Mouse (Mus musculus): ENCODE measurements around the gene Olfr373. TPM values are rescaled to one million over a fixed set of nuclear protein-coding genes. Genes with fewer than 3 reads are reported as not detected.
"Not testable (repeated sequence)": the region's sequence is repeated elsewhere in the genome, so short reads cannot be mapped to it uniquely, and the experiment has no call there.

Olfr373 gene
- total RNA-seq (2021): not detected
- long read RNA-seq, experiment 1: 0 reads
- long read RNA-seq, experiment 2: 0 reads

DNA sequence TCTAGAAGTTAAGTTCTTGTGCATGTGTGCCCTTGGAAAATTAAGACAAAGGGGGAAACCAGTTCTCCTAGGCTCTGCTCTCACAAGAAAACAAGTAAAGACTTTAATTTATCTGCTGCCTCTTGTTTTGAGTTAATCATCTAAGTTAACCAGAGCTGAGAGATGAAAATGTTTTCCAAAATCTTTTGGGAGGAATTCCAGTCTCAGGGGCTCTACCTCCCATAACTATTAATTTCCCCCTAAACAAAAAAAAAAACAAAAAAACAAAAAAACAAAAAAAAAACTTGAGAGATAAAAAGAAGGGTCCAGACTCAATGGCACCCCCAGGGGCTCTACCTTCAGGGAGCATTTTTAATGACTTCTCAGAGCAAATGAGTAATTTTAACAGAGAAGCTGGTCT lies at the start of gene Olfr373:
Gene Olfr373 (plus strand): TSS at position 301 of the 400 bp plus-strand sequence.
- intact Hi-C loops (cut with DNase I; ENCODE audit: low total_unique reads); DNase-seq: not testable (repeated sequence)

DNA sequence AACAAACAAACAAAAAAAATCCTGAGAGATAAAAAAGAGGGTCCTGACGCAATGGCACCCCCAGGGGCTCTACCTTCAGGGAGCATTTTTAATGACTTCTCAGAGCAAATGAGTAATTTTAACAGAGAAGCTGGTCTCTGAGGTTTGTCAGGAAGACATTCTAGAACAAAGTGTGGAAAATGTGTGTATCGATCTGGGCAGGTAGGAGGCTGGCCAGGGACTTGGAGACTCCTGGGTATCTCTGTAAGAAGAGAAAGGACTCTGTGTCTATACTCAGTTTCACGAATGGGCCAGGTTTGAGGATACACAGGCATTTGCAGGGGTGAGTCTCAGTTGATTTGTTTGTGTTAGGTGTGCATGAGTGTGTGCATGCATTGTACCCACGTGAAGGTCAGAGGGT lies 42.1 kb upstream of the Olfr373 start, which contains the start of gene Olfr372:
Gene Olfr372 (plus strand): TSS at position 301 of the 400 bp plus-strand sequence.
- intact Hi-C loops (cut with DNase I; ENCODE audit: low total_unique reads); DNase-seq: not testable (repeated sequence)

DNA sequence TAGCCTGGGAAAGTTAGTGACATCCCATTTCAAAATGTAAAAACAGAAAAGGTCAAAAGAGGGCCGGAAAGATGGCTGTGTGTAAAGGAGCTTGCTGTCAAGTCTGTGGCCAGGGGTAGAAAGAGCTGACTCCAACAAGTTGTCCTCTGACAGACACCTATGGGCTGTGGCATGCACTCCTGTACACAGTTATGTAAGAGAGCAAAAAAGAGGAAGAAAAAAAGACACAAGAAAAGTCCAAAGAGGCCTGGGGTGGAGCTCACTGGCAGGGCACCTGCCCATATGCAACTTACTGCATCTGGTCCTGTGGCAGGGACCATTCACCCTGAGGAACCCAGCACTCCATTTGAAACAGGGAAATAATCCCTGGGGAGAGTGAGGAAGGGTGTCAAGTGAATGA lies 40.5 kb upstream of the Olfr373 start:
- intact Hi-C loops (cut with DNase I; ENCODE audit: low total_unique reads): no loop called here
- no peak for DNase-seq

DNA sequence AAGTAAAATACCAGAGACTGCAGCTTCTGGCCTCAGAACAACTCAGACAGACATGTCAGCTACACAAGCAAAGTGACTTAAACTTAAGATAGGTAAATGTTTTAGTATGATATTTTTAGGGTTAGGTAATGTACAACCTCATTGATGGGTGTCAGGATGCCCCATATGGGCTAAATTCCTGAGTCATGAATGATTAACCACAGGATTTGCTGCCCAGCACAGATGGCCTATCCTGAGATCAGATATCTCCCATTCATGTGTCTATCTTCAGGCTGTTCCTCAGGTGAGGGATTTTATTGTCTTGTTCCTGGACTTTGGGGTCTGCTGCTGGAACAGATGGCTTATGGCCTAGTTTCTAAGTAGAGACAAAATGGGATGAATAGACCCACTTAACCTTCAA lies 28.3 kb upstream of the Olfr373 start:
- intact Hi-C loops (cut with DNase I; ENCODE audit: low total_unique reads); DNase-seq: not testable (repeated sequence)

DNA sequence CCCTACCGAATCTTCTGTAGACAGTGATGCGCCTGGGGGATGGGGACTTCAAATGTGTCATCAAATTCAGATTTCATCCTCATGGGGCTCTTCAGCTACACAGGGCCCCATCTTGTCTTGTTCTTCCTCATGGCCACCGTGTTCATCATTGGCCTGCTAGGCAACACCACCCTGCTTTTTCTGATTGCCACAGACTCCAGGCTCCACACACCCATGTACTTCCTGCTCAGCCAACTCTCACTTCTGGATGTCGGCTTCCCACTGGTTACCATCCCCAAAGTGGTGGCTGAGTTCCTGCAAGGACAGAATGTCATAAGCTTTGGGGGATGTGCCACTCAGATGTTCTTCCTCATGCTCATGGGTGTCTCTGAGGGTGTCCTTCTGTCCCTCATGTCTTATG lies 25.3 kb upstream of the Olfr373 start:
- intact Hi-C loops (cut with DNase I; ENCODE audit: low total_unique reads); DNase-seq: not testable (repeated sequence)

DNA sequence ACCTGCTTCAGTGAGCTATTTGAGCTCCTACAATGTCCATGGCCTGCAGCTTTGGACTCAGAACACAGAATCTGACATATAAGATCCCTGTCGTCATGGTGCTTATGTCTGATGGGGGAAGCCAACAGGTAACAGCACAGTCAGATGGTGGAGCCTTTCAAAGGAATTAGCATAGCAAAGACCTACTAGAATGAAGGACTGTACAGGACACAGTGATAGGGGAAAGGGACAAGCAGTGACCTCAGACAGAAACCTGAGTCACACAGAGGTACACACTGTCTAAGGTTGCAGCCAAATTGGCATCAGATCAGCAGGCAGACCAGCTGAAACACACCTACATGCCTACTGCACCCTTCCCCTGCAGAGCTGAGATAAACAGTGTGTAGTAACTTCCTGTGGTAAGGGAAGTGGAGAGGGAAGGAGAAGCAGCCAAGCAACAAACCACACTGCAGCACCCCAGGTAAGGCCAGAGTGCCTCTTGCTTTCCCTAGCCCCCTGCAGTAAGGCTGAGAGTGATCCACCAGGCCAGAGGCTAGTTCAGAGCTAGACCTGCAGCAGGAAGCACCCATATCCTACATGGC lies 16.1 kb upstream of the Olfr373 start:
- intact Hi-C loops (cut with DNase I; ENCODE audit: low total_unique reads); DNase-seq: not testable (repeated sequence)

DNA sequence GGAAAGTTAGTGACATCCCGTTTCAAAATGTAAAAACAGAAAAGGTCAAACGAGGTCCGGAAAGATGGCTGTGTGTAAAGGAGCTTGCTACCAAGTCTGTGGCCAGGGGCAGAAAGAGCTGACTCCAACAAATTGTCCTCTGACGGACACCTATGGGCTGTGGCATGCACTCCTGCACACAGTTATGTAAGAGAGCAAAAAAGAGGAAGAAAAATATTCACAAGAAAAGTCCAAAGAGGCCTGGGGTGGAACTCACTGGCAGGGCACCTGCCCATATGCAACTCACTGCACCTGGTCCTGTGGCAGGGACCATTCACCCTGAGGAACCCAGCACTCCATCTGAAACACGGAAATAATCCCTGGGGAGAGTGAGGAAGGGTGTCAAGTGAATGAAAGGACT lies 1.8 kb downstream of the Olfr373 start:
- intact Hi-C loops (cut with DNase I; ENCODE audit: low total_unique reads): no loop called here
- no peak for DNase-seq

DNA sequence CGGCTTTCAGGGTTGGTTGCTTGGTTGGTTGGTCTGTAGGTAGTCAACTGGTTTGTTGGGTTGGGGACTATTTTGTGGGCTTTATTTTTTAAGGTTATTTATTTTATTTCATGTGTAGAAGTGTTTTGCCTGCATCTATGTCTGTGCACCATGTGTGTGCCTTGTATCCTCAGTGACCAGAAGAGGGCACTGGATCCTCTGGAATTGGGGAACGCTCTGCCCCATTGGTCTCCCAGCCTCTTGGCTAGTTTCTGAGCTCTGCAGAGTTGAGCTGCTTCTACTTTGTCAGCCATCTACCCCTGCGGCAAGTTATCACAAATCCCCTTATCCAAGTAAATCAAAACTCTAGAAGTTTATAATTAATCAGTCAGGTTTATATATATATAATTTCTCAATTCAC lies 4.6 kb downstream of the Olfr373 start:
- intact Hi-C loops (cut with DNase I; ENCODE audit: low total_unique reads); DNase-seq: not testable (repeated sequence)

DNA sequence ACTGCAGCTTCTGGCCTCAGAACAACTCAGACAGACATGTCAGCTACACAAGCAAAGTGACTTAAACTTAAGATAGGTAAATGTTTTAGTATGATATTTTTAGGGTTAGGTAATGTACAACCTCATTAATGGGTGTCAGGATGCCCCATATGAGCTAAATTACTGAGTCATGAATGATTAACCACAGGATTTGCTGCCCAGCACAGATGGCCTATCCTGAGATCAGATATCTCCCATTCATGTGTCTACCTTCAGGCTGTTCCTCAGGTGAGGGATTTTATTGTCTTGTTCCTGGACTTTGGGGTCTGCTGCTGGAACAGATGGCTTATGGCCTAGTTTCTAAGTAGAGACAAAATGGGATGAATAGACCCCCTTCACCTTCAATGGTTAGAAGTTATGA lies 13.7 kb downstream of the Olfr373 start:
- intact Hi-C loops (cut with DNase I; ENCODE audit: low total_unique reads); DNase-seq: not testable (repeated sequence)

DNA sequence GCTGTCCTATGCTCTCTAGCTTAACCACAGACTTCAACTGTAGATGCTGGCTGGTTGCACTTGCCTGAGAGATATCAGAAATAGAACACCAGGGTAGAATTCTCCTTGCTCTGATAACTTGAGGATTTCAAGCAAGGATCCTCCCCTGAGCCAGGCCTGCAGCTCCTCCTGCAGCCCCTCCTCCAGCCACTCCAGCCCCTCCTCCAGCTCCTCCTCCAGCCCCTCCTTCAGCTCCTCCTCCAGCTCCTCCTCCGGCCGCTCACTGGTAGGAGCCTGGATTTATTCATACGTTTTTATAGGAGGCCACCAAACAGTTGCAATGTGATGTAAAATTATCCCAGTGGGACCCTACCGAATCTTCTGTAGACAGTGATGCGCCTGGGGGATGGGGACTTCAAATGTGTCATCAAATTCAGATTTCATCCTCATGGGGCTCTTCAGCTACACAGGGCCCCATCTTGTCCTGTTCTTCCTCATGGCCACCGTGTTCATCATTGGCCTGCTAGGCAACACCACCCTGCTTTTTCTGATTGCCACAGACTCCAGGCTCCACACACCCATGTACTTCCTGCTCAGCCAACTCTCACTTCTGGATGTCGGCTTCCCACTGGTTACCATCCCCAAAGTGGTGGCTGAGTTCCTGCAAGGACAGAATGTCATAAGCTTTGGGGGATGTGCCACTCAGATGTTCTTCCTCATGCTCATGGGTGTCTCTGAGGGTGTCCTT lies 16.6 kb downstream of the Olfr373 start:
- DNase-seq: peak; percentile 42
- intact Hi-C loops (cut with DNase I; ENCODE audit: low total_unique reads): loop anchor here (2.0 kb wide), 1 partner anchor 97 kb away; no protein-coding TSS in a partner anchor

DNA sequence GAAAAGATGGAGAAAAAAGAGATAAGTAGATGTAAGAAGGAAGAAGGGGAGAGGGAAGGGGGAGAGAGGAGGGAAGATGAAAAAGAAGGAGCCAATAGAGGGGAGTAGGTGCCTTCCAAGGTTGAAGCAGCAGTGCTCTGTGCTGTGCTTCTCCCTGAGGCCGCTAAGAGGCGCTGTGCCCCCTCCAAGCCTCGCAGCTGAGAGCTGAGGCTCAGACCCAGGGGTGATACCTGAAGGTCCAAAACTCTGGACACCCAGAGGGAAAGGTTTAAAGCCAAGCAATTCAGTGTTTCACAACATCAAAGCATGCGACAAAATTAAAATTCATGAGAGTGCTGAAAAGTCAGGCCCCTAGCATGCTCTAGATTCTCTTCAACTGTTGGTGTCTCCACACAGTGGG lies 22.2 kb downstream of the Olfr373 start:
- intact Hi-C loops (cut with DNase I; ENCODE audit: low total_unique reads): no loop called here
- no peak for DNase-seq

DNA sequence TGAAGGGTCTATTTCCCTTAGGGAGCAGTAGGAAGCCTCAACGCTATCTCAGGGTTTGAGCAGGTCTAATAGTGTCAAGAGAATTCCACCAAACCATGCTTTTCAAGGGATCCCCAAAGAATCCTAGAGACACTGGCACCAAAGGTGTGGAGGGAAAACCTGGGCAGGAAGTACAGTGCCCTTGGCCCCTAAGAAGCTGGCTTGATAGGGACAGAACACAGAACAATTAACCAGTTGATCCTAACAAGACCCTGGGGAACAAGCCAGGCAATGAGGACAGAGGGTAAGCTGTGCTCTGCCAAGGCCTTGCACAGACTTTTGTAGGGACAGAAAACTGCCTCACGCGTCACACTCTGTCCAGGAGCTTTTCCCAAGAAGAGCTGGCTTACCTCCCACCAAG lies 23.8 kb downstream of the Olfr373 start, which contains the start of gene Olfr374:
Gene Olfr374 (plus strand): TSS at position 301 of the 400 bp plus-strand sequence.
- DNase-seq: no peak
- intact Hi-C loops (cut with DNase I; ENCODE audit: low total_unique reads): no loop called here

DNA sequence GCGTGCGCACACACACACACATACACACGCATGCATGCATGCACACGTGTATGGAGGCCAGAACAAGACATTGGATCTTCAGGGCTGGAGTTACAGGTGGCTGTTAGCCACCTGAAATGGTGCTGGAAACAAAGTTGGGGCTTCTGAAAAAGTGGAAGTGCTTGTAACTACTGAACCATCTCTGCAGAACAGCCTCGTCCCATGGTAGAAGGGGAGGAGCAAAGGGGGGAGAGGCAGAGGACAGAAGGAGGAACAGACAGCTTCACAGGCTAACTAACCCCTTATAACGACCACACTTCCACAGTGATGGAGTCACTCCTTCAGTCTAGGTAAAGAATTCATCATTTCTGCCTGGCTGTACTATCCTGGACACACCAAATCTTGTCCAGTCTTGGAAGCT lies 27.9 kb downstream of the Olfr373 start:
- DNase-seq: no peak
- intact Hi-C loops (cut with DNase I; ENCODE audit: low total_unique reads): no loop called here

DNA sequence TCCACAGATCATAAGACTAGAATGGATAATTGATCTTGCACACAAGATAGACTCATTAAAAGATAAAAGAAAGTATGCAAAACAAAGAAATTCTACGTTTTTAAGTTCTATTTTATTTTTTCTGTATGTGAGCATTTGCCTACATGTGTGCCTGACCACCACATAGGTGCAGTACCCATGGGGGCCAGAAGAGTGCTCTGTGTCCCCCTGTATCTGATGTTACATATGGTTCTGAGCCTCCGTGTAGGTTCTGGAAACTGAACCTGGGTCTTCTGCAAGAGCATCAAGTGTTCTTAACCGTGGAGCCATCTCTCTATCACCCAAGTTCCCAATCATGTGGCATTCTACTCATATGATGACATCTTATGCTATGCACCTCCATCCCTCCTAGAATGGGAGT lies 29.5 kb downstream of the Olfr373 start:
- intact Hi-C loops (cut with DNase I; ENCODE audit: low total_unique reads): no loop called here
- no peak for DNase-seq

DNA sequence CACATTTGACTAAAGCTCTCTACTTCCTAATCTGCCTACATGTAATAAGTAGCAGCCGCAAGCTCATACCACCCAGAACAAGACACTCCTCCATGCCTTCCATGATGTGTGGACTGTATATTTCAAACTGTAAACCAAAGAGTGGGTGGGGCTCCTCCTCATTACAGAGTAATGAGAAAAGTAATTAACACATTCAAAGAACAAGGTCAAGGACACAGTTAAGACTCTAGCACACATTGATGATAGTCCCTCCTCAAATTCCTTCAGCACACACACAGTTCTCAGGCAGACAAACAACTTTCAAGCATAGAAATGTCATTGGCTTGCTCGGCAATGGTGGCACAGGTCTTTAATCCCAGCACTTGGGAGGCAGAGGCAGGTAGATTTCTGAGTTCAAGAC lies 32.2 kb downstream of the Olfr373 start:
- intact Hi-C loops (cut with DNase I; ENCODE audit: low total_unique reads): no loop called here
- no peak for DNase-seq

DNA sequence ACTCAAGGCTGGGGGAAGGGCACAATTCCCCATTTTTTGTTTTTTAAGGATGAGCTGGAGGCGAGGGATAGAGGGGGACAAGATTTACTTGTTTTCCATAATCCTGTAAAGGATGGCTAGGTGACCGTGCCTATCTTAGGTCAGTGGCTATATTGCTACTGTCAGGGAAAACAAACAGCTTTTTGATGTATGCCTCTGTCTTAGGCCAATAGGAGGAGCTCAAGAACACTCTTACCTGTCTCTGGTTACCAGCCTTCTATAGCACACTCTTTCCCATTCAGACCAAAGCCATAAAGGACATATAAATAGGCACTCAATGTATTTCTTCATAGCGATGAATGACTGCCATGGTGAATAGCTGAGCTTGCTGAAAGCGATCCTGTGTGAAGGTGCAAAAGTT lies 35.6 kb downstream of the Olfr373 start:
- intact Hi-C loops (cut with DNase I; ENCODE audit: low total_unique reads): no loop called here

DNA sequence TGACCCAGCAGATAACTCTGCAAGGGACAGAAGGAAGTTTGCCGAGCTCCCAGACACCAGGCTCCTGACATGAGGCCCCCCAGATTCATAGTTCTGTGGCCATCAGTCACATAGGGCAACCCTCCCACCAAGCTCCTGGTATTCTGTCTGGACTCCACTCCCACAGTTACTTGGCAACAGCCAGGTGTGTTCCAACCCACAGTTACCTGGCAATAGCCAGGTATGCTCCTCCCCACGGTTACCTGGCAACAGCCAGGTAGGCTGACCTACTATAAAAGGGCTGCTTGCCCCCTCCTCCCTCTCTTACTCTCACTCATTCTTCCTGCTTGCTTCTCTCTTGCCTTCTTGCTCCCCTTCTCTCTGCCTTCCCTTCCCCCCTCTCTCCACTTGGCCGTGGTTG lies 38.5 kb downstream of the Olfr373 start:
- DNase-seq; intact Hi-C loops (cut with DNase I; ENCODE audit: low total_unique reads): not testable (repeated sequence)

More for the DNA sequence above, 35.6 kb downstream of the Olfr373 start:
- no peak for DNase-seq

DNA sequence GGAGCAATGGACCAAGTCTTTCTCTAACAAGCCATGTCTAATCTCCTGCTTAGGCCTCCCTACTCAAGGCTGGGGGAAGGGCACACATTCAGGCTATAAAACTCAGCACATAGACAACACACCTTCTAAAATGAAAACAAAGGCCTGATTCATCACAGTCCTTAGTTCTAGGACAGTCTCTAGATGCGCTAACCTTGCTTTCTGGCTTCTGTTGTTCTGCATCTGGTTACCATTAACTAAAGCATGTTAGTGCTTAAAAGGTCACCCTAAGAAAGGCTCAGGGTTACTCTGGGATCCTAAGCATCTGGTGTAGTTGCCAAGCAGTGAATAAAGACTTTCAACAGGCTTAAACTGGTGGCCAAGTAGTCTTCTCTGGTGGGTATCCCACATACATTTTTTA lies 39.0 kb downstream of the Olfr373 start:
- DNase-seq: no peak
- intact Hi-C loops (cut with DNase I; ENCODE audit: low total_unique reads): no loop called here

DNA sequence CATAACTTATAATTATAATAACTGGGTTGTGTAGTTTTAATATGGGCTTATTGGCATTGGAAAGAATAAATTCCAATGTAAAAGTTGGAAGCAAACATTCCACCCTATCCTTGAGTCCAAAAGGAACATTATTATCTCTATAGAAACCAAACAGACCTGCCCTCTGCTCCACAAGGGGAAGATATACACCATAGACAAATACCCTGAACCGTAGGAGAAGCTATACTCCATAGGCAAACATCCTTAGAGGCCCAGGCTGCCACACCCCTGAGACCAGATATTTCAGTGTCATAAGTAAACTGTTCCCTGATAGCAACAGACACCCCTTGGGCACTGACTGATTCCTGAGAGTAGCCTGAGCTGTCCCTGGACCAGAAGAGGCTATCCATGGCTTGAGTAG lies 44.9 kb downstream of the Olfr373 start:
- no peak for DNase-seq
- intact Hi-C loops (cut with DNase I; ENCODE audit: low total_unique reads): no loop called here

DNA sequence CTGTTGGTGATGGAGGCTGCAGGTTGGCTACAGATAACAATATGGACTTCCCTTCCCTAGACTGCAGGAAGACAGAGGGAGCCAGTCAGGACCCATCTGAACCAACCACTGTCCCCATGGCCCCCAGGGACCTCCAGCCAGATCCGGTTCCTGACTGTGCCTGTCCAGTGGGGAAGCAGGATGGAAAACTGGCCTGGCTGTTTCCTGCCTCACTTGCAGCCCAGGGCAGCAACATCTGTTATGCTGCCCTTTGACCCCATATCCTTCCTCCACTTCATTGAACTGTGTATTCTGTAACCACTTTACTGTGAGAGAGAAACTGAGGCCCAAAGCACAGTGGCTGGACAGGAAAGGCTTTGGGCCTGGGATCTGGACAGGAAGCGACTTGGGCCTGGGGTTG lies 48.3 kb downstream of the Olfr373 start:
- intact Hi-C loops (cut with DNase I; ENCODE audit: low total_unique reads): no loop called here
- DNase-seq: peak; percentile 17

DNA sequence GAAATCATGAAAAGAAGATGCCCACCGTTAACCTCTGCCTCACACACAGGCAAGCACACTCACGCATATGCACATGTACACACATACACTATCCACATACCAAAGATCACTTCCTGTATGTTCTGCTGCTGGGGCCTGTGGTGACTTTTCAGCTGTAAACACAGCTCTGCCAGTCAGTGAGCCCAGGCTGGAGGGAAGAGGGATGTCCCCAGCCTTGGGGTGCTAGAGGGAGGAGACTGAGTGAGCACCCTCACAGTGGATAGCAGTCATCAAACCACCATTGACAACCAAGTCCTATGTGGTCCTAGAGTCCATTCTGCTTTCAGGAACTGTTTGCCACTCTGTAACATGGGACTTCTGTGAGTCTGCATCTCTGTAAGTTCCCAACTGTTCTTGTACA lies 48.9 kb downstream of the Olfr373 start:
- intact Hi-C loops (cut with DNase I; ENCODE audit: low total_unique reads): no loop called here

More for the DNA sequence above, 48.9 kb downstream of the Olfr373 start:
- no peak for DNase-seq

Data from gastrocnemius, postnatal 14 days (tissue).